Mouse (Mus musculus) heart, postnatal 0 days (tissue): Measurements from ENCODE around the gene Stard13.

Source experiments
- CTCF ChIP-seq: IDR thresholded peaks from 2 replicates; pipeline ENCODE4 v1.5.1; 2016; ENCODE audit warnings: antibody characterized with exemption, control low read depth, low read depth
- EP300 ChIP-seq: IDR thresholded peaks from 2 replicates; pipeline ENCODE4 v1.6.1; 2016; ENCODE audit warnings: antibody characterized with exemption, low read depth

GRCm38 (mm10) chr5:151168191-151168590 lies 65.4 kb downstream of the Stard13 start:
- TF ChIP-seq CTCF (no peak), EP300 (no peak)
